Mouse (Mus musculus) thymus, adult 2 months (tissue): Measurements from ENCODE around the gene Ppm1h.

ENCODE experiments used
- CTCF ChIP-seq: fragments of 200-500 bp; IDR thresholded peaks from 2 replicates; pipeline ENCODE4 v1.5.1; 2012; ENCODE audit warnings: mild to moderate bottlenecking, control low read depth, low read length, moderate library complexity, borderline replicate concordance; ENCODE audit not compliant: control insufficient read depth, poor library complexity, insufficient read depth; ENCODE audit errors: extremely low read depth
- POLR2A ChIP-seq: fragments of 200-500 bp; IDR thresholded peaks from 2 replicates; pipeline ENCODE4 v1.6.1; 2012; ENCODE audit warnings: mild to moderate bottlenecking, low read length, control low read depth, moderate library complexity; ENCODE audit not compliant: control insufficient read depth, poor library complexity, insufficient read depth; ENCODE audit errors: extremely low read depth

- no peak for TF ChIP-seq CTCF
- no peak for TF ChIP-seq POLR2A
These were observed 233.1 kb downstream of the Ppm1h start for GRCm38 (mm10) chr10:122911668-122912067.
